Mouse (Mus musculus) frontal cortex, postnatal 10 days (tissue): ENCODE data around the gene Rnf41.

ENCODE experiments used
- DNase-seq, 2 experiments: peaks; one replicate each; pipeline ENCODE4 v3.0.0; 2022; ENCODE audit warnings: low spot score in 2 of 2, mixed read lengths in 1 of 2

The Rnf41 gene

DNA sequence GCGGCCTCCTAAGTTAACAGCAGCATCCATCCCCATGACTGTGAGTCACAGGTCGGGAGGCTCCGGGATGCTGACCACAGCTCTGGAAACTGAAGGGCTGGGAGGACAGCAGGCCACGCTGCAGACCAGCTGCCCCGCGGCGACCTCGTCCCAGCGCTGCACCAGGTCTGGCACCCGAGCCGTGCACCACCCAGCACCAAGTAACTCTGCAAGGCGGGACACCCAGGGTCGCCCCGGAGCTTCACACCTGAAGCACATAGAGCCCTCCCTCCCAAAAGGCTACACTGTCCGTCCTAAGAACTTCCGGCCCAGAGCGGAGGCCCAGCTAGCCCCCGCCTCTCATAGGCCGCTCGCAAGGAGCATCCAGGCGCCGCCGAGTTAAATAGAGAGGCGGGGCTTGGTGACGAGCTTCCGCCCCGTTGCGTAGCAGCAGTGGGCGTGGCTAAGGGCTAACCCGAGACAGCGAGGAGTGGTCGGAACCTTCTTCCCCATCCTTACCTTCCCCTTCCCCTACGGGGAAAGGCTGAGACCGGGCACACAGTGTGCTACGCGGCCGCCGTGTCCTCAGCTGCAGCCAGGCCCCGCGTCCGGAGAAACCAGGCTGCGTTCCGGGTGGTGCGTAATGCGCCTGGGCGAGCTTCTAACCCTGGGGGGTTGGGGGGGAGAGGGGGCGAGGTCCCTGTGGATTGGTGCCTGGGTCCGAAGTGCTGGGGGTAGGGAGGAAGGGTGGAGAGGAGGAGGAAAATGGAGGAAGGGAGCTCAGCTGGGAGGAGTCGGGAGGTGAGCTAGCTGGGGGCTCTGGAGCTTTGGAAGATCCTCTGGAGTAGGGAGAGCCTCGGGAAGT, at the start of gene Rnf41, which contains the start of gene Nabp2:
Rnf41 (plus strand) TSS at position 447 of the 844 bp plus-strand sequence.
Nabp2 (minus strand) TSS at position 282 of the 844 bp plus-strand sequence.
- peak; percentile 93 to 95 for DNase-seq

DNA sequence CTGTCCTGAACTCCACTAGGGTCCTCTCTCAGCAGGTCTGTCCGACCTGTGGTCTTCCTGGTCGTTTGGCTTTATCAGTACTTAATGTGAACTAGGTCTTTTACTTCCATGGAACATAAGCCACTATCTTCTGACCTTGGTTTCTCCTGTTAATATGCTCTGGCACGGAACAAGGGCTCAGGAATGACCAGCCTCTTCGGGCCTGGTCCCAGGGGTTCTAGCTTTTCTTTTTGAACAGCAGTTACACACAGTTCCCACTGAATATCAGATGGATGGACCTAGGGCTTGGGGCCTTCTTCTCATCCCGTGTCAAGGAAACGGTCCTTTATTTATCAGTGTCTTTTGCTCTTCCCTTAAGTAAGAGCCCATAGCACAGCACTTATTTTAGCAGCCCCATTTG, 49.6 kb upstream of the Rnf41 start:
- DNase-seq: no peak

DNA sequence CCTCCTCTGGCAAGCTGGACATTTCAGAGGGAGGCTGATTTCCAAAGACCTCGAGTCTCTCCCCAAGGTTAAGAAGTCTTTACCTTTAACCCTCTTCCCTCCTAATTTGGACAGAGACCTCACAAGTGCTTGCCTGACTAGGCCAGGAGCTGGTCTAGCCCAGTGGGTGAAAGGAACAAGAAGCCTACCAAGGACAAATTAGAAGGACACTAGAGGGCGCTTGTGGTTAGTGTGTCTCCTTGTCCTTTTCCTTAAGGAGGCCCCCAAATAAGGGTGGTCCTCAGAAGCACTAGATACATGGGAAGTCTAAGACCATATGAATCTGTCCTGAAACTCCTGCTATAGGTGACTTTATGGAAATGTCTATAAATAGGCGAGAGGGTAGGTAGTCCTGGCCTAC, 48.9 kb upstream of the Rnf41 start:
- DNase-seq: no peak

DNA sequence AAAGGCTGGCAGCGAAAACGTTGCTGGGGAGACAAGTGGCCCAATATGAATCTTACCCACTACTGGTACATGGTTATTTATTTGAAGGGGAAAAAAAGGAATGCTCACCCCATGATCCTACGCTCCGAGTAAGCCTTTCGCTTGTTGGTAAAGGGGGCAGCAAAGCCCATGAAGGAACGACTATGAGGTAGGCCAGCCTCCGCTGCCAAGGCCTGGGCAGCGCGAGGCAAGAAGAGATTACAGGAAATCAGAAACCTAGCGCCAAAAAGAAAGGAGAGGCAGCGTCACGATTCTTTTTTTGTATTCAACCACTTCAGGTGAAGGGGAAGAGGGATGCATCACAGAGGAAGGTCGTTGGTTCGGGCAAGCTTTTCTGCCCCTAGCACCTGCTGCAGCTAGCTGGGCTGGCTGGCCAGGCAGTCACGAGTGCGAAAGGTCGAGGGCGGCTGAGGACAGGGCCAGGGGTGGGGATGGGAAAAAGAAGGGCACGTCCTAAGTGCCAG, 43.5 kb upstream of the Rnf41 start:
- no peak for DNase-seq

- peak; percentile 90 to 92 for DNase-seq
Measured at GRCm38 (mm10) chr10:128368402-128369217, 42.8 kb upstream of the Rnf41 start, which contains the start of gene Coq10a. Coq10a (minus strand) TSS chr10:128368997.

GRCm38 (mm10) chr10:128369218-128369543, 42.3 kb upstream of the Rnf41 start:
- no peak for DNase-seq

- DNase-seq: no peak
Measured at GRCm38 (mm10) chr10:128369599-128369998, 41.9 kb upstream of the Rnf41 start.

GRCm38 (mm10) chr10:128370021-128370420, 41.4 kb upstream of the Rnf41 start:
- no peak for DNase-seq

GRCm38 (mm10) chr10:128370601-128371000, 40.9 kb upstream of the Rnf41 start:
- DNase-seq: no peak

DNA sequence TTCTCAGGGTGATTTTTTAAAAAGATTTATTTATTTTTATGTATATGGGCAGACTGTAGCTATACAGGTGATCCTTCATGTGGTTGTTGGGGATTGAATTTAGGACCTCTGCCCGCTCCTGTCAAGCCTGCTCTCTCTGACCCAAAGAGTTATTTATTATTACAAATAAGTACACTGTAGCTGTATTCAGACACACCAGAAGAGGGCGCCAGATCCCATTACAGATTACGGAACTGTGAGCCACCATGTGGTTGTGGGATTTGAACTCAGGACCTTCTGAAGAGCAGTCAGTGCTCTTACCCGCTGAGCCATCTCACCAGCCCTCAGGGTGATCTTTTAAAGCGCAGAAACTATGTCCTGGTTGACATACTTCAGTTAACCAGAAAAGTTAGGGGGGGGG, 39.3 kb upstream of the Rnf41 start:
- no peak for DNase-seq

- no peak for DNase-seq
Measured at GRCm38 (mm10) chr10:128372989-128373748, 38.3 kb upstream of the Rnf41 start.

DNA sequence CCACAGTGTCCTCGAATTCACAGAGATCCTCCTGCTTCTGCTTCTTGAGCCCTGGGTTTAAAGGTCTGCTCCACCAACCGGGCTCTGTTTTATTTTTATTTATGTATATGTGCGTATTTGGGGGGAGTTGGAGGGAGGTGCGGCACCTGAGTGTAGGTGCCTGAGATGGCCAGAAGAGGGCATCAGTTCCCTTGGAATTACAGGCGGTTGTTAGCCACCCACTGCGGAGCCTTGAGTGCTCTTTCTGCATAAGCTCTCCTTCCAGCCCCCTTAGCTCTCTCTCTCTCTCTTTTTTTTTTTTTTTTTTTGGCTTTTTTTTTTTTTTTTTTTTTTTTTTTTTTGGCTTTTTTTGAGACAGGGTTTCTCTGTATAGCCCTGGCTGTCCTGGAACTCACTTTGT, 37.1 kb upstream of the Rnf41 start:
- DNase-seq: no peak

- no peak for DNase-seq
Measured at GRCm38 (mm10) chr10:128376099-128376454, 35.4 kb upstream of the Rnf41 start.

- DNase-seq: peak in 1 of 2 experiments; percentile 81
Measured at GRCm38 (mm10) chr10:128376455-128377211, 34.8 kb upstream of the Rnf41 start, which contains the start of gene Ankrd52. Ankrd52 (plus strand) TSS chr10:128377115.

DNA sequence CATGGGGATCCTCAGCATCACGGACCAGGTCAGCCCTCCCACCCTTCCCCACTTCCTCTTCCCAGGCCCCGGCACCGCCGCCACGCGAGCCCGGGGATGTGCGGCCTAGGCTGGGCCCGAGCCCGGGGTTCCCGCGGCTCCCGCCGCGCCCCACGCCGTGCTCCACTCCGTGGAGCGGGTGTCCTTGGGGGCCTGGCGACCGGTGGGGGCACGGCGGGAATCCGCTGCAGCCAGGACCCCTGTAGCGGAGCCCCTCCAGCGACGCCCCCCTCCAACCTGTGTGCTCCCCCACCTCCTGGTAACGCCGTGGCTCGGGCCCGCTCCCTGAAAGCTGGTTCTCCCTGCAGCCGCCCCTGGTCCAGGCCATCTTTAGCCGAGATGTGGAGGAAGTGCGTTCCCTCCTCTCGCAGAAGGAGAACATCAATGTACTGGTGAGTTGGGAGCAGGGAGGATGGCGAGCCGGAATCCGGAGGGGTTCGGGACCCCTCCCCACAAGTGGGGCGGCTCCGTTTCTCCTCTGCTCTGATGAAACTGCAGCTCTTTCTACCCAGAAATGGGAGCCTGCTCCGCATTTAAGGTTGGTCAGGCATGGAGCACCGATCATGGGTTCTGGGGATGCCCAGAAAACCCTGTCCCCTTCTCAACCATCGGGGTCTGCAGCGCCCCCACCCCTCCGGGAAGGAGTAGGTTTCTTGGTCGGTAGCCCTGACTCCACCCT, 34.1 kb upstream of the Rnf41 start:
- no peak for DNase-seq

GRCm38 (mm10) chr10:128377940-128378448, 33.5 kb upstream of the Rnf41 start:
- no peak for DNase-seq

GRCm38 (mm10) chr10:128378462-128378861, 33.0 kb upstream of the Rnf41 start:
- no peak for DNase-seq

- no peak for DNase-seq
Measured at GRCm38 (mm10) chr10:128379260-128379659, 32.2 kb upstream of the Rnf41 start.

GRCm38 (mm10) chr10:128380565-128380964, 30.9 kb upstream of the Rnf41 start:
- no peak for DNase-seq

- DNase-seq: no peak
Measured at GRCm38 (mm10) chr10:128382482-128382881, 29.0 kb upstream of the Rnf41 start.
